Mouse (Mus musculus) hindbrain, embryonic 11.5 days (tissue): ENCODE measurements around the gene Cngb1. TPM values are rescaled to one million over a fixed set of nuclear protein-coding genes. Genes with fewer than 3 reads are reported as not detected.

ENCODE experiments used
- ATAC-seq: fragments of 200-750 bp; cut with Nextera tagmentation; 2 replicates; pipeline ENCODE4 v1.8.0; 2017; ENCODE audit warnings: mild to moderate bottlenecking, moderate TSS enrichment, moderate library complexity; ENCODE audit not compliant: low FRiP score
- DNase-seq: peaks from one replicate; pipeline ENCODE4 v3.0.0-alpha.2; 2015; ENCODE audit warnings: low spot score
- H3K27ac ChIP-seq: fragments of 300-500 bp; sonication (generic); 2 replicates; pipeline ENCODE4 v1.5.1; 2014; ENCODE audit warnings: mild to moderate bottlenecking, low read depth, low read length
- H3K27me3 ChIP-seq: fragments of 300-500 bp; sonication (generic); 2 replicates; pipeline ENCODE4 v1.6.1; 2014; ENCODE audit warnings: mild to moderate bottlenecking, low read length, moderate library complexity, mixed read lengths; ENCODE audit not compliant: control insufficient read depth, insufficient read depth
- H3K36me3 ChIP-seq: fragments of 300-500 bp; sonication (generic); 2 replicates; pipeline ENCODE4 v1.6.1; 2014; ENCODE audit warnings: mild to moderate bottlenecking, low read length, moderate library complexity, mixed read lengths; ENCODE audit not compliant: control insufficient read depth, insufficient read depth
- H3K4me1 ChIP-seq: fragments of 300-500 bp; sonication (generic); replicated peaks from 2 replicates; pipeline ENCODE4 v1.6.1; 2014; ENCODE audit warnings: low read length, mixed read lengths; ENCODE audit not compliant: control insufficient read depth, insufficient read depth
- H3K4me2 ChIP-seq: fragments of 300-500 bp; sonication (generic); replicated peaks from 2 replicates; pipeline ENCODE4 v1.6.1; 2014; ENCODE audit warnings: mild to moderate bottlenecking, low read depth, low read length
- H3K4me3 ChIP-seq: fragments of 300-500 bp; sonication (generic); 2 replicates; pipeline ENCODE4 v1.5.1; 2014; ENCODE audit warnings: low read depth, low read length
- H3K9ac ChIP-seq: fragments of 300-500 bp; sonication (generic); 2 replicates; pipeline ENCODE4 v1.6.1; 2014; ENCODE audit warnings: low read depth, low read length
- H3K9me3 ChIP-seq: fragments of 300-500 bp; sonication (generic); 2 replicates; pipeline ENCODE4 v1.6.1; 2016; ENCODE audit warnings: low read length; ENCODE audit not compliant: control insufficient read depth
- WGBS: fragments of 180-500 bp; shearing (Covaris S2); extraction: QIAGEN DNeasy Blood & Tissue Kit; methylation state at CpG from one replicate; pipeline ENCODE4 v1.1.7; 2014; 5-methylcytosine and 5-hydroxymethylcytosine counted together
- polyA plus RNA-seq: library from polyadenylated mRNA; unstranded; fragments of >200 nt; fragmentation: Nextera tagmentation; extraction: Ambion mirVana; gene quantifications from 2 replicates; pipeline ENCODE4 v1.2.1, GENCODE M21; 2014

The Cngb1 gene
- polyA plus RNA-seq, 1 experiment from 2014 or later, result 0.71 TPM

GRCm38 (mm10) chr8:95223969-95224368, 82.4 kb downstream of the Cngb1 start:
- ATAC-seq (no peak), DNase-seq (no peak)
- H3K4me2 ChIP-seq, result no peak overlapping the region
- no peaks in the 10 kb centered on the region for H3K9me3 ChIP-seq
- 93% methylated on average over 5 of the region's 5 CpGs for WGBS
- H3K4me1 ChIP-seq, result no peaks in the 10 kb centered on the region
- H3K9ac ChIP-seq, result no peak overlapping the region
- no peak overlapping the region for H3K27ac ChIP-seq
- no peak overlapping the region for H3K4me3 ChIP-seq
- no peaks in the 10 kb centered on the region for H3K27me3 ChIP-seq
- no peaks in the 10 kb centered on the region for H3K36me3 ChIP-seq

GRCm38 (mm10) chr8:95221045-95221444, 85.3 kb downstream of the Cngb1 start:
- Histone ChIP-seq H3K4me1 (no peaks in the 10 kb centered on the region), H3K4me3 (no peak overlapping the region), H3K9me3 (no peaks in the 10 kb centered on the region), H3K9ac (no peak overlapping the region), H3K4me2 (no peak overlapping the region), H3K36me3 (no peaks in the 10 kb centered on the region), H3K27me3 (no peaks in the 10 kb centered on the region), H3K27ac (no peak overlapping the region)
- DNase-seq, result no peak
- 60% methylated on average over 2 of the region's 2 CpGs for WGBS
- no peak for ATAC-seq

GRCm38 (mm10) chr8:95220571-95220998, 85.8 kb downstream of the Cngb1 start:
- Histone ChIP-seq H3K36me3 (no peaks in the 10 kb centered on the region), H3K9ac (no peak overlapping the region), H3K27ac (no peak overlapping the region), H3K27me3 (no peaks in the 10 kb centered on the region), H3K9me3 (no peaks in the 10 kb centered on the region), H3K4me3 (no peak overlapping the region), H3K4me2 (no peak overlapping the region), H3K4me1 (no peaks in the 10 kb centered on the region)
- 55% methylated on average over 7 of the region's 7 CpGs for WGBS
- ATAC-seq, result no peak
- DNase-seq, result no peak

- ATAC-seq (no peak), DNase-seq (no peak)
- H3K4me3 ChIP-seq, result no peak overlapping the region
- no peaks in the 10 kb centered on the region for H3K36me3 ChIP-seq
- H3K9me3 ChIP-seq, result no peaks in the 10 kb centered on the region
- H3K9ac ChIP-seq, result no peak overlapping the region
- no peak overlapping the region for H3K27ac ChIP-seq
- WGBS, result 87% methylated on average over 8 of the region's 8 CpGs
- H3K4me2 ChIP-seq, result no peak overlapping the region
- no peaks in the 10 kb centered on the region for H3K27me3 ChIP-seq
- no peaks in the 10 kb centered on the region for H3K4me1 ChIP-seq
Measured at GRCm38 (mm10) chr8:95219623-95220022, 86.8 kb downstream of the Cngb1 start.

GRCm38 (mm10) chr8:95215709-95216360, 90.5 kb downstream of the Cngb1 start:
- Histone ChIP-seq H3K27ac (no peak overlapping the region), H3K9me3 (no peaks in the 10 kb centered on the region), H3K36me3 (no peaks in the 10 kb centered on the region), H3K4me3 (no peak overlapping the region), H3K9ac (no peak overlapping the region), H3K4me1 (no peaks in the 10 kb centered on the region), H3K4me2 (no peak overlapping the region), H3K27me3 (no peaks in the 10 kb centered on the region)
- WGBS, result 80% methylated on average over 11 of the region's 11 CpGs
- no peak for ATAC-seq
- DNase-seq, result no peak

- Histone ChIP-seq H3K4me3 (no peak overlapping the region), H3K9ac (no peak overlapping the region), H3K9me3 (no peaks in the 10 kb centered on the region), H3K27me3 (no peaks in the 10 kb centered on the region), H3K27ac (no peak overlapping the region), H3K4me2 (no peak overlapping the region), H3K4me1 (no peaks in the 10 kb centered on the region), H3K36me3 (no peaks in the 10 kb centered on the region)
- DNase-seq (no peak), ATAC-seq (no peak)
- 76% methylated on average over 11 of the region's 11 CpGs for WGBS
Measured at GRCm38 (mm10) chr8:95209924-95210323, 96.5 kb downstream of the Cngb1 start.

- no peak overlapping the region for H3K4me3 ChIP-seq
- H3K4me1 ChIP-seq, result no peaks in the 10 kb centered on the region
- no peaks in the 10 kb centered on the region for H3K9me3 ChIP-seq
- ATAC-seq (peak; percentile 83), DNase-seq (peak; percentile 66)
- 30% methylated on average over 8 of the region's 8 CpGs for WGBS
- no peak overlapping the region for H3K4me2 ChIP-seq
- no peaks in the 10 kb centered on the region for H3K36me3 ChIP-seq
- H3K27ac ChIP-seq, result peak overlapping the region; percentile 86
- no peaks in the 10 kb centered on the region for H3K27me3 ChIP-seq
- H3K9ac ChIP-seq, result no peak overlapping the region
Measured at GRCm38 (mm10) chr8:95205946-95206345, 100.4 kb downstream of the Cngb1 start.

- H3K27me3 ChIP-seq, result no peaks in the 10 kb centered on the region
- no peak overlapping the region for H3K27ac ChIP-seq
- H3K9ac ChIP-seq, result no peak overlapping the region
- ATAC-seq (peak; percentile 52), DNase-seq (peak; percentile 89)
- H3K9me3 ChIP-seq, result no peaks in the 10 kb centered on the region
- H3K4me3 ChIP-seq, result no peak overlapping the region
- no peaks in the 10 kb centered on the region for H3K36me3 ChIP-seq
- 17% methylated on average over 10 of the region's 10 CpGs for WGBS
- H3K4me2 ChIP-seq, result no peak overlapping the region
- no peaks in the 10 kb centered on the region for H3K4me1 ChIP-seq
Measured at GRCm38 (mm10) chr8:95204039-95204380, 102.4 kb downstream of the Cngb1 start.

- no peak overlapping the region for H3K4me2 ChIP-seq
- H3K36me3 ChIP-seq, result no peaks in the 10 kb centered on the region
- H3K27me3 ChIP-seq, result no peaks in the 10 kb centered on the region
- DNase-seq (no peak), ATAC-seq (no peak)
- no peak overlapping the region for H3K9ac ChIP-seq
- H3K27ac ChIP-seq, result no peak overlapping the region
- 47% methylated on average over 9 of the region's 9 CpGs for WGBS
- H3K4me3 ChIP-seq, result no peak overlapping the region
- no peaks in the 10 kb centered on the region for H3K4me1 ChIP-seq
- no peaks in the 10 kb centered on the region for H3K9me3 ChIP-seq
Measured at GRCm38 (mm10) chr8:95203326-95204038, 102.9 kb downstream of the Cngb1 start.
